Mouse (Mus musculus) E14TG2a.4 (cell line): Measurements from ENCODE around the gene Abca8a.

Experiments
- CTCF ChIP-seq: conservative IDR thresholded peaks from 2 replicates; pipeline ENCODE4 v1.5.1; 2014; ENCODE audit warnings: low read length
- NANOG ChIP-seq: IDR thresholded peaks from 2 replicates; pipeline ENCODE4 v1.6.1; 2014; ENCODE audit warnings: borderline replicate concordance, low read length, mixed read lengths

GRCm38 (mm10) chr11:110098901-110099300 lies 3.1 kb upstream of the Abca8a start:
- no peak for TF ChIP-seq CTCF
- TF ChIP-seq NANOG: no peak
